Mouse (Mus musculus): ENCODE measurements at regions not wholly inside any gene's neighbourhood (a gene's known extent, or its start where the extent isn't known, plus 50 kb on each side); places are given as distances from the start of the nearest gene placed in this dataset.

GRCm38 (mm10) chr11:57953694-57954093, 55.2 kb upstream of the Larp1 start:
- H3ac ChIP-seq (ENCODE audit: control insufficient read depth, insufficient read length): no peak overlapping the region
- H3K4me2 ChIP-seq (ENCODE audit: low read depth): no peak overlapping the region
- H3K27me3 ChIP-seq (ENCODE audit: control insufficient read depth, insufficient read depth, insufficient read length): no peaks in the 10 kb centered on the region
- no peaks in the 10 kb centered on the region for H3K79me2 ChIP-seq (ENCODE audit: control insufficient read depth, insufficient read depth)
- no peaks in the 10 kb centered on the region for H3K36me3 ChIP-seq (ENCODE audit: control insufficient read depth, insufficient read depth)
- no peak overlapping the region for H3K4me3 ChIP-seq
- no peak for TF ChIP-seq POLR2A (IDR thresholded peaks at IDR 0.05; ENCODE audit: insufficient read length, low read depth)
- TF ChIP-seq TCF3 (IDR thresholded peaks at IDR 0.05; ENCODE audit: insufficient read length, low read depth): no peak
- no peak for TF ChIP-seq E2F4 (IDR thresholded peaks at IDR 0.05; ENCODE audit: insufficient read depth)
- TF ChIP-seq MYOD1 (IDR thresholded peaks at IDR 0.05; ENCODE audit: control insufficient read depth in 1 of 3, insufficient read length in 2 of 3, low read depth in 2 of 3): no peak
- no peak for TF ChIP-seq TCF12 (IDR thresholded peaks at IDR 0.05; ENCODE audit: insufficient read depth, poor library complexity, severe bottlenecking)
- no peak for TF ChIP-seq MYOG (IDR thresholded peaks at IDR 0.05; ENCODE audit: control insufficient read depth in 1 of 3, insufficient read depth in 1 of 3, insufficient read length in 2 of 3, low read depth in 2 of 3)
- TF ChIP-seq USF1 (IDR thresholded peaks at IDR 0.05; ENCODE audit: low read depth): no peak
- no peak for TF ChIP-seq MAX (IDR thresholded peaks at IDR 0.05; ENCODE audit: low read depth)
- TF ChIP-seq REST (IDR thresholded peaks at IDR 0.05; ENCODE audit: insufficient read depth, insufficient read length): no peak
- TF ChIP-seq POLR2AphosphoS2 (IDR thresholded peaks at IDR 0.05; ENCODE audit: insufficient read length, low read depth): no peak
- TF ChIP-seq SRF (IDR thresholded peaks at IDR 0.05; ENCODE audit: control insufficient read depth, insufficient read length, low read depth): no peak
- TF ChIP-seq CEBPB (IDR thresholded peaks at IDR 0.05; ENCODE audit: insufficient read depth, poor library complexity, severe bottlenecking): no peak

- Histone ChIP-seq H3ac (ENCODE audit: control insufficient read depth, insufficient read length) (no peak overlapping the region), H3K36me3 (ENCODE audit: control insufficient read depth, insufficient read depth) (no peaks in the 10 kb centered on the region), H3K4me3 (no peak overlapping the region), H3K4me2 (ENCODE audit: low read depth) (no peak overlapping the region), H3K79me2 (ENCODE audit: control insufficient read depth, insufficient read depth) (no peaks in the 10 kb centered on the region), H3K27me3 (ENCODE audit: control insufficient read depth, insufficient read depth, insufficient read length) (no peaks in the 10 kb centered on the region)
- TF ChIP-seq MYOG (IDR thresholded peaks at IDR 0.05; ENCODE audit: control insufficient read depth in 1 of 3, insufficient read depth in 1 of 3, insufficient read length in 2 of 3, low read depth in 2 of 3): no peak
- no peak for TF ChIP-seq POLR2A (IDR thresholded peaks at IDR 0.05; ENCODE audit: insufficient read length, low read depth)
- TF ChIP-seq USF1 (IDR thresholded peaks at IDR 0.05; ENCODE audit: low read depth): no peak
- TF ChIP-seq MYOD1 (IDR thresholded peaks at IDR 0.05; ENCODE audit: control insufficient read depth in 1 of 3, insufficient read length in 2 of 3, low read depth in 2 of 3): no peak
- no peak for TF ChIP-seq POLR2AphosphoS2 (IDR thresholded peaks at IDR 0.05; ENCODE audit: insufficient read length, low read depth)
- TF ChIP-seq TCF3 (IDR thresholded peaks at IDR 0.05; ENCODE audit: insufficient read length, low read depth): no peak
- TF ChIP-seq TCF12 (IDR thresholded peaks at IDR 0.05; ENCODE audit: insufficient read depth, poor library complexity, severe bottlenecking): no peak
- no peak for TF ChIP-seq SRF (IDR thresholded peaks at IDR 0.05; ENCODE audit: control insufficient read depth, insufficient read length, low read depth)
- no peak for TF ChIP-seq REST (IDR thresholded peaks at IDR 0.05; ENCODE audit: insufficient read depth, insufficient read length)
- no peak for TF ChIP-seq MAX (IDR thresholded peaks at IDR 0.05; ENCODE audit: low read depth)
- TF ChIP-seq CEBPB (IDR thresholded peaks at IDR 0.05; ENCODE audit: insufficient read depth, poor library complexity, severe bottlenecking): no peak
- no peak for TF ChIP-seq E2F4 (IDR thresholded peaks at IDR 0.05; ENCODE audit: insufficient read depth)
These were observed 56.2 kb upstream of the Larp1 start for GRCm38 (mm10) chr11:57952619-57953018.

- H3K4me3 ChIP-seq: no peak overlapping the region
- no peak overlapping the region for H3ac ChIP-seq (ENCODE audit: control insufficient read depth, insufficient read length)
- no peak overlapping the region for H3K4me2 ChIP-seq (ENCODE audit: low read depth)
- no peak for TF ChIP-seq E2F4 (IDR thresholded peaks at IDR 0.05; ENCODE audit: insufficient read depth)
- TF ChIP-seq MYOG (IDR thresholded peaks at IDR 0.05; ENCODE audit: control insufficient read depth in 1 of 3, insufficient read depth in 1 of 3, insufficient read length in 2 of 3, low read depth in 2 of 3): no peak
- no peak for TF ChIP-seq REST (IDR thresholded peaks at IDR 0.05; ENCODE audit: insufficient read depth, insufficient read length)
- no peak for TF ChIP-seq SRF (IDR thresholded peaks at IDR 0.05; ENCODE audit: control insufficient read depth, insufficient read length, low read depth)
- TF ChIP-seq TCF3 (IDR thresholded peaks at IDR 0.05; ENCODE audit: insufficient read length, low read depth): no peak
- TF ChIP-seq POLR2AphosphoS2 (IDR thresholded peaks at IDR 0.05; ENCODE audit: insufficient read length, low read depth): no peak
- no peak for TF ChIP-seq TCF12 (IDR thresholded peaks at IDR 0.05; ENCODE audit: insufficient read depth, poor library complexity, severe bottlenecking)
- TF ChIP-seq CEBPB (IDR thresholded peaks at IDR 0.05; ENCODE audit: insufficient read depth, poor library complexity, severe bottlenecking): no peak
- TF ChIP-seq MYOD1 (IDR thresholded peaks at IDR 0.05; ENCODE audit: control insufficient read depth in 1 of 3, insufficient read length in 2 of 3, low read depth in 2 of 3): no peak
- TF ChIP-seq POLR2A (IDR thresholded peaks at IDR 0.05; ENCODE audit: insufficient read length, low read depth): no peak
- TF ChIP-seq MAX (IDR thresholded peaks at IDR 0.05; ENCODE audit: low read depth): no peak
- H3K79me2 ChIP-seq (ENCODE audit: control insufficient read depth, insufficient read depth): no peaks in the 10 kb centered on the region
- H3K36me3 ChIP-seq (ENCODE audit: control insufficient read depth, insufficient read depth): no peaks in the 10 kb centered on the region
- H3K27me3 ChIP-seq (ENCODE audit: control insufficient read depth, insufficient read depth, insufficient read length): no peaks in the 10 kb centered on the region
These were observed 57.1 kb upstream of the Larp1 start for GRCm38 (mm10) chr11:57951541-57952326.

- H3K79me2 ChIP-seq (ENCODE audit: control insufficient read depth, insufficient read depth): no peaks in the 10 kb centered on the region
- no peaks in the 10 kb centered on the region for H3K27me3 ChIP-seq (ENCODE audit: control insufficient read depth, insufficient read depth, insufficient read length)
- TF ChIP-seq POLR2A (IDR thresholded peaks at IDR 0.05; ENCODE audit: insufficient read length, low read depth) (no peak), POLR2AphosphoS2 (IDR thresholded peaks at IDR 0.05; ENCODE audit: insufficient read length, low read depth) (no peak), TCF12 (IDR thresholded peaks at IDR 0.05; ENCODE audit: insufficient read depth, poor library complexity, severe bottlenecking) (no peak), TCF3 (IDR thresholded peaks at IDR 0.05; ENCODE audit: insufficient read length, low read depth) (no peak), CEBPB (IDR thresholded peaks at IDR 0.05; ENCODE audit: insufficient read depth, poor library complexity, severe bottlenecking) (no peak), SRF (IDR thresholded peaks at IDR 0.05; ENCODE audit: control insufficient read depth, insufficient read length, low read depth) (no peak), MAX (IDR thresholded peaks at IDR 0.05; ENCODE audit: low read depth) (no peak), E2F4 (IDR thresholded peaks at IDR 0.05; ENCODE audit: insufficient read depth) (no peak), REST (IDR thresholded peaks at IDR 0.05; ENCODE audit: insufficient read depth, insufficient read length) (no peak), MYOD1 (IDR thresholded peaks at IDR 0.05; ENCODE audit: control insufficient read depth in 1 of 3, insufficient read length in 2 of 3, low read depth in 2 of 3) (no peak), USF1 (IDR thresholded peaks at IDR 0.05; ENCODE audit: low read depth) (no peak), MYOG (IDR thresholded peaks at IDR 0.05; ENCODE audit: control insufficient read depth in 1 of 3, insufficient read depth in 1 of 3, insufficient read length in 2 of 3, low read depth in 2 of 3) (no peak)
- no peak overlapping the region for H3K4me2 ChIP-seq (ENCODE audit: low read depth)
- H3ac ChIP-seq (ENCODE audit: control insufficient read depth, insufficient read length): no peak overlapping the region
- H3K36me3 ChIP-seq (ENCODE audit: control insufficient read depth, insufficient read depth): no peaks in the 10 kb centered on the region
- H3K4me3 ChIP-seq: no peak overlapping the region
These were observed 57.9 kb upstream of the Larp1 start for GRCm38 (mm10) chr11:57950989-57951388.
